Mouse (Mus musculus) spleen, adult 18-20 months (tissue): ENCODE measurements at regions not wholly inside any gene's neighbourhood (a gene's known extent, or its start where the extent isn't known, plus 50 kb on each side); places are given as distances from the start of the nearest gene placed in this dataset.

Experiments
- DNase-seq, 2 experiments: peaks; one replicate each; pipeline ENCODE4 v3.0.0; 2022; ENCODE audit warnings: mixed read lengths in 2 of 2

DNA sequence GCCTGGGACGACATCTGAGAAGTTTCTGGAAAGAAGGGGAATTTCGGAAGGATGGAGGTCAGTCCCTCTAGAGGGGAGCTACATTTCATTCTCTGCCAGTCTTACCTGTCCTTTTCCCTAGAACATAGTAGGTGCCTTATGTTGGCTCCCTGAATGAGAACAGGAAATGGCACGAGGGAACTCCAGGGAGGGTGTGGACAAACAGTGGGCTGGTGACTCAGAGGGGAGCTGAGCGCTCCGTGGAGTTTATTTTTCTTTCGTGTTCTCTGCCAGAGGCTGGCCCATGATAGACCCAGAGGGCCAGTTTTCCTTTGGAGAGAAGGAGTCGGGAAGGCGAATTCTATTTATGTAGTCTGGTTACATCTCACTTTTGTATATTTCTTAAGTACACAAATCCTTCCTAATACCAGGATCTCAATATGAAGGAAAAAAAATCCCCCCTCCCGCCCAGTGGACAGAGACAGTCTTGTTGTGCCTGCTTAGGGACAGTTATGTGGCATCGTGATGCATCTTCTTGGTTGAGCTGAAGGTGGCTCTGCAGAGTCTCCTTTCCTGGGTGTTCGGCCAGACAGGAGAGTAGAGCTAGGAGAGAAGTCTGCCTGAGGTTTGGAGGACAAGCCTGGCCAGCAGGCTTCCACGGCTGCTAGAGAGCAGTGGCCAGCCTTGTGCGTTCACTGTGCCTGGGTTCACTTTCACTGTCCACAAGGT is 84.3 kb upstream of the Rbpj start:
- DNase-seq = no peak

DNA sequence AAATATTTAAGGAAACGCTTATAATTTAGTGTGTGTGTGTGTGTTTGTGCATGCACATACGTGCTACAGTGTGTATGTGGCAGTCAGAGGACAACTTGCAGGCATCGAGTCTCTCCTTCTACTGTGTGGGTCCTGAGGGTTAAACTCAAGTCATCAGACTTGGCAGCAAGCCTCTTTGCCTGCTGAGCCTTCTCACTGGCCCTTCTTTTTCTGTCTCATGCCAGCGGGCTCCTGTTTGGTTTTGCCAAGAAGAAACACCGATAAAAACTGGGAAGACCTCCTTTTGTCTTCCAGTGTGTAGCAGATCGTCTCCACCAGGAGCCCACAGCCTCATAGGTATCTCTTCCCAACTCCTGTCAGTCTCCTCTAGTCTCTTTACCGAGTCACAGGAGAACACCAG is 81.9 kb upstream of the Rbpj start:
- no peak for DNase-seq

DNA sequence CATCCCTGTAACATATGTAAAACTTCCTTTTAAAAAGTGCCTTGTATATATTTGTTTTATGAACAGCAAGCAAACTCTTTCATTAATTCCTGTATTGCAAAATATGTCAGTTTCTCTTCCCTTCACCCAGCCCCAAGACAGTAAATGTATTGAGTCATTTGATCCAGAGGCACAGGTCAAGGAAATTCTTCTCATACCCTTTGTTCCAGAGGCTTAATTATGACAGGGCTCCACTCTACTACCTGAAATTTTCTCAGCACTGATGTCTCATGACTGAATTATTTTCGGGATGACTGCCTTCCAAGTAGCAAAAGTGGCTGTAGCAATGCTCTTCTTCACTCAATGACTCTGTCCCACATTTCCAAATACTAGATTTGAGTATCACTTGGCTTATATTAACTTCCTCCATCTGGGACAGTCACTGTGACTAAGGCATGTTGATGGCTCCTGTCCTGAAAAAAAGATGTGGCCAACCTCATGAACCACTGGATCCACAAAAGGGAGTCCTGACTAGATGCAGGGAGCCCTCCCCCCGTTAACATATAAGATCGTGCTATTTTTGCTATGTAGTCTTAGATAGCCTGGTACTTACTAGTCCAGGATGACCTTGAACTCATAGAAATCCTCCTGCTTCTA is 80.3 kb upstream of the Rbpj start:
- DNase-seq = no peak

DNA sequence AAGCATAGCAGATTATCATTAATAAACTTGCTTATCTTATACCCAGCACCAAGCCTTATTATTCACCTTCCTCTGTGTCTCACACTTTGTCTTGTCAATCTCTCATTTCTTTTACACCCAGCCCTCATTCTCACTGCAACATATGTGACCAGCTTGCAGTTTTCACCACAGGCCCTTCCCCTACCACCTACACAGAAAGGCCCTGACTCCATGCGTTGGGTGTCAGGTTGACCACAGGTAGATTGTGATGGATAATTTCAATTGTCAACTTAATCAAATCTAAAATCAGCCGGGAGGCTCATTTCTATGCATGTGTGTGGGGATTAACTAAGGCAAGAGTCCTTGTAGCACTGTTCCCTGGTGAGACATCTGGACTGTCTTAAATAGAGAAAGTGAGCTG is 72.4 kb upstream of the Rbpj start:
- no peak for DNase-seq

DNA sequence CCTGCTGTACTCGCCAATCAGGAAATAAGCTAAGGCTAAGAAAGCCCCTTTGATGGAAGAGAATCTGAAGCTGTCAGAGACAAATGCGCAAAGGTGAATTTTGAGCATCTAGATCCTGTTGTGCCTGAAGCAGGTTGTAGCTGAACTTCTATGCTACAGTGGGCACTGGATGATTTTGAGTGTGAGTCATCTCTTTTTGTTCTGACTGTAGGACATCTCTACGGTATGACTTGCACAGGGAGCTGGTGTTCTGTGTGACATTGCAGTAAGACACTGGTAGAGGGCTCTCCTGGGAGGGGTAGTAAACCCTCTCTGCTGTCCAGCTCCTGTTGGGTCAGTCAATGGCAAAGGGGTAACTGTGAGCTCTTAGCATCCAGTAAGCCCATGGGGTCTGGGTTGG is 71.4 kb upstream of the Rbpj start:
- no peak for DNase-seq

DNA sequence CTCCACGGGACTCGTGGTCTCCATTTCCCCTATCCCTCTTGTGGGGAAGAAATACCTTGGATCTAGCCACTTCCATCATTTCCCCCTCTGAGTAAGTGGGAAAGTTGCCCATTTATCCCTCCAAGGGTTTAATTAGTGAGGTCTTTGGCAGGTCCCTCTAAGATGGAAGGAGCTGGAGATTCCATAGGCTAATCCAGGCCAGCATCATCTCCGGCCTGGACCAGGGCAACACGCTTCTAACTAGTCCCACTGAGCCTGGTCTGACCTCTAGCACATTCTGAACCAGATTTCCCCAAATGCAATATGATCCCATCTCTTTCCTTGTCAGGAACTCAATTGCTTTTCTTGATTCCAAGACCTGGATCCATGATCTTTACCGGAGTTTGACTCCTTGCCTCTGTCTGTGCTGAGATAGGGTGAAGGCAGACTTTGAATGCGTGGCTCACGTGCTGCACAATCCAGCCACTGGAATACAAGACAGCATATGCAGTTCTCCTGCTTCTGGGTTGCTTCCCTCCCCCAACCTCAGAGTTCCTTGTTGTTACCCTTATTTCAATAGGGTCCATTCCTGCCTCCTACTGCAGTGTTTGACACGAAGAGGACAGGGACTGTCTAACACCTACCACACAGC is 67.4 kb upstream of the Rbpj start:
- DNase-seq = no peak

DNA sequence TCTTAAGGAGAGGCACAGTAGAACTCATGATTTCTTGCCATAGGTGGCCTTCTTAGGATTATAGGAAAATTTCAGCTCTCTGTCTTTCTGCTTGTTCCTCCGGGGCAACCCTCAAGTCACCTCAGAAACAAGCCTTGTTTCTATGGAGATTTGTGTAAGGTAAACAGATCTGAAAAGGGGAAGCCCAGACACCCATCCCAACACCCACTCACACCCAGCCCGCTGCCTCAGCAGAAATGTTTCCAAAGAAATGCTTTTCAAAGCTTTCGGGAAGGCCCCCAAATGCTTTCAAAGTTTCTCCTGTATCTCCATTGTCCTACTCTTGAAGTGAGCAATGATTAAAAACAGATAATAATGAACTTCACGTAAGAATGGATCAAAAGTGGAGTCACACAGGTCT is 64.9 kb upstream of the Rbpj start:
- no peak for DNase-seq

DNA sequence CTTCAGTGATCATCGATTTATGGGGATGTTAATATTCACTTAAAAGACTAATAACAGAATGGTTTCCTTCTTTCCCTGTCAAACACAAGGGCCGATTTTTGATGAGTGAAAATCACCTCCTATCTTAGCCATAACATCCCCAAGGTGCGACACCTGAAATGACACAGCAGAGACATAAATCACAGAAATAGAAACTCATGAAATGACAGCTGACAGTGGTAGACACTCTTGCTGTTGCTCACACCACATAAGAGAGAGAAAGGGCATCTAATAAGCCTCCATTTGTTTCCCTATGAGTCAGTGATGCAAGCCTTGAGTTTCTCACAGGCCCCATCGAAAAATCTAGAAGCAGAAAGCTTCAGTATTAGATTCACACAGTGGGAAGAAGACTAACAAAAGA is 63.9 kb upstream of the Rbpj start:
- DNase-seq = no peak

DNA sequence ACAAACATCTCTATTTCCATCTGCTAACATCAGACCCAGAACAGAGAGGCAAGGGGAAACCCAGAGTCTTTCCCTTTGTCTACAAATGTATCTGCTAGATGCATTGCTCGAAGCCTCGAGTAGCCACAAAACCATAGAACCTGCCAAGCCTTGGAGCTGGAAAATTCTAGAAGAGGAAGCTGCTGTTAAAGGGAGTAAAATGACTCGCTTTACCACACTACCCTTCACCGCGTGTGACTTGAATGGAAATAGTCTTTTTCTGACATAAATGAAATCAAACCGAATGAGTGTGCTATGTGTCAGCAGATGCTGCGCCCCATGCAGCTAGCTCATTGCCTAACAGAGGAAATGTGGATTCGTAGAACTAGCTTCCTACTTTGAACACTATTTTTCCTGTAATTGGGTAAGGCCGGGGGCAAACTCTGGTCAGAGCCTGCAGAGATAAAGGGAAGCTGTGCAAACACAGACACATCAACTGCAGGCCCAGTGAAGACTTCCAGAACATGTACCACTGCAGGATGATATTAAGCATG is 63.3 kb upstream of the Rbpj start:
- DNase-seq = no peak

DNA sequence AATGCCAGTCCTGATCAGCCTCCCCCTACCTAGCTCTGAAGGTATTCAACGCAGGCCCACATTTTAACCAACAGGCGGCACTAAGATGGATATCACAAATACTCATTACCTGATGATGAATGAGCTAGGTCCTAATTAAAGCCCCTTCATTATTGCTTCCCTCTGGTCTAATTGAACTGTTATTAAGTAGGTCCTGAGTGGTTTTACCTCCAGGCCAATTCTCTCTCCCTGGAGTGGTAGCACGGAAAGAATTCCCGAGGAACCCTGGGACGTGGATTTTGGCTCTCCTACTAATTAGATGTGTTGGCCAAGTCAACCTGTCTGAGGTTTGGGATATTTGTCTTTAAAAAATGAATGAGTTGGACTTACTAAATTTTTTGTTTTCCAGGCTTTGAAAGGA is 60.0 kb upstream of the Rbpj start:
- DNase-seq = no peak

DNA sequence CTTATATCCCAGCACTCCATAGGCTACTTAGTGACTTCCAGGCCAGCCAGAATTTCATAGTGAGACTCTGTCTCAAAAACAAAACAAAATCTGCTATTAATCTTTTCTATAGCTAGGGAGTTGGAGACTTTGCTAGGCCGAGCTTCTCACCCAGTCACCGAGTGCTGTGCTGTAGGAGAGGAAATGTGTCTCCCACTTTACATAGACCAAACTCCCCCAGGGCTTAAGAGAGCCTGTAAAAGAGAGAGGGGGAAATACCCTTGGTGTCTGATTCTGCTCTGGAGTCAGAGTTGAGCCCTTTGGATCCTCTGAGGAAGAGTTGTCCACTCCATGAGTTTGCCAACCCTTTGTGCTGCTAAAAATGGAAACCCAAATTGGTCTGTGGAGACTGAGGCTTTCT is 58.3 kb upstream of the Rbpj start:
- DNase-seq = no peak

DNA sequence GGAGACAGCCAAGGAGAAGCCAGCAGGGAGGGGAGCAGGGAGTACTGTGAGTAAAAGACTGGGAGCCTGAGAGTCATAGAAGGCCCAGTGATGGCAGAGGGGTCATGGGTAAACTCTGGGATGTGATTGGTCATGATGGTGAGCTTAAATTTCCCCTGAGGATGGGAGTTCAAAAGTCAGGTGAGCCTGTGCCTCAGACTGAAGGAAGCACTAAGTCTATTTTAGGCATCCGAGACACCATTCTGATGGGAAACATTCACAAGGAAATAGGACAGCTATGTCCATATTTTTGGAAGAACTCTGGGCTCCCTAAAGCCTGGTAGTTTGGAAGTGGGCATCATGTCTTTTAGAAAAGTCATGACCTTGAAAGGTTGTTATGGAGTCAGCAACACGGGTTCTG is 57.7 kb upstream of the Rbpj start:
- DNase-seq = no peak

DNA sequence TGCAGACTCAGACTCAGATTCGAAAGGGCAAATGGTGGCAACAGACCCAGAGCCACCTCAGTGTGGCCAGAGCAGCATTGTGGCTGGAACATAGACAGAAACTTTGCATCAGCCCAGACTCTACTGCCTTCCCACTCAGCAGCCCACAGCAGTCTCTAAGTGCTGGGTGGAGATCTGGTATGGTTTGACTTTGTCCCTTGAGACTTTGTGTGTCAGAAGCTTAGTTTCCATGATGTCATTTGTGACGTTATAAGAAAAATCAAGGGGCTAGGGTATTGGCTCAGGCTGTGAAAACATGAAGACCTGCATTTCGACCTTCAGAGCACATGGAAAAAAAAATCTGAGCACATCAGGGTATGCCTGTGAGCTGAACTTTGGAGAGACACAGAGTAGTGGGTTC is 56.2 kb upstream of the Rbpj start:
- DNase-seq = no peak

DNA sequence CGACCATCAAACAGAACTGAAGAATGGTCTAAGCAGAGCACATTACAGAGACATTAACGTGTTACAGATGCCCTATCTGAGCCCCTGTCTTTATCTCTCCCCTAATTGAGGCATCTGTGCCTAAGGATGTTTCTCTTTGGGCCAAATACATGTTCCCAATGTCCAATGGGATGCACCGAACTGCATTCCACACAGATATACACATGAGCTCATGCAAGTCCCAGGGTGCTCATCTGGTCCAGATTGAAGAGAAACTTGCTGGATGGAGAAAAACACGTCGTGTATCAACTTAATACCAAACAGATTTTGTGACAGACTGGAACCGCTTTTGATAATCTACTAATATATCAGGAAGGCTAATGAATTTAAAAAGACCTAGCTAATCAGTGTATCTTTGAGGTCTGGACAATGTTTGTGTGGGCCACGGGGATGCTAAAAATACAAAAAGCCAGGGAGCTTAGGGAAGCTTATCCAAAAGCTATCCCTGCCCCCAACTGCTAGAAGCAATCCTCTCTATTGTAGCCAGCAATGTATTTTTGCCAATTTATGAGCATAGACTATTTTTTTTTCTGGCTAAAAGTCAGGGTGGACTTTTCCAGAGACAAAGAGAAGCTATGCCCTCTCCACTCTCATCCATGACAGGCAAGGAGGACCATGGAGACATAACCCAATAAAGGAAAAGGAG is 53.4 kb upstream of the Rbpj start:
- DNase-seq = no peak

DNA sequence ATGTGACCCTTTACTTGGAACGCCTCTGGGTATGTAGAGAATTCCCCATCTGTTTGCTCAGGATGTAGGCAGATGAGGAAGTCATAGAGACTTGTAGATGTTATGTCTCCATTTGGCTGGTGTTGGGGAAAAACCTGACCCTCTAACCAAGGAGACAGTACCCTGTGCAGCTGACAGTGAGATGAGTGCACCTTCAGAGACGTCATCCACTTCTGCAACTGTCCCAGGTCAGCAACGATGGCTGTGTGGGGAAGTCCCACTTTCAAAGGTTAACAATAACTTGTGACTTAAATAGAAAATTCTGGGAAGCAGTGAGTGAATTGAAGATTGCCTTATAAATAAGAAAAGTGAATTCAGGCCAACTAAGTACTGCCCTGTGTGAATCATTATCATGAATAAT is 52.3 kb upstream of the Rbpj start:
- DNase-seq = no peak

DNA sequence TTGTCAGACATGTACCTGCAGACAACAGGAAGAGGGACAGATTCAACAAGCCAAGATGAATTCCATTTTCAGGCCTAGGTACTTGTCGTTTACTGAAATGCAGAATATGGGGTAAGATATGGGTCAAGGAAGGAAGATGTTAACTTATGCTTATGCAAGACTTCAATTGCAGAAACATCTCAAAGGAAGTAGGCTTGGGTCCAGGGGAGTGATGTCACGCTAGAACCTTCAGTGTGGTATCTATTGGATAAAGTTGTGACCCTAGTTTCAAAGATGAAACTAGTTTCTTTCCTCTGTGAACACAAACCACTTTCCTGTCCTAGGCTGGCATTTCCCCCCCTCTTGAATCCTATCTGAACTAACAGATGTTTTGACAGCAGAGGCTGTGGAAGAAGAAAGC is 50.5 kb upstream of the Rbpj start:
- DNase-seq = no peak
